Mouse (Mus musculus) liver, adult 2 months (tissue): ENCODE measurements around the gene Prkcd. TPM values are rescaled to one million over a fixed set of nuclear protein-coding genes. Genes with fewer than 3 reads are reported as not detected.

ENCODE experiments used
- DNase-seq: peaks from one replicate; pipeline ENCODE4 v3.0.0-alpha.2; 2011; ENCODE audit warnings: low read depth, low spot score; ENCODE audit errors: extremely low read depth
- H3K27ac ChIP-seq: fragments of 200-500 bp; replicated peaks from 2 replicates; pipeline ENCODE4 v1.5.1; 2012; ENCODE audit warnings: low read depth, mild to moderate bottlenecking, control low read depth, inconsistent platforms, low read length; ENCODE audit not compliant: insufficient read depth
- H3K27me3 ChIP-seq: fragments of 200-500 bp; 2 replicates; pipeline ENCODE4 v1.6.1; 2012; ENCODE audit warnings: mild to moderate bottlenecking, moderate library complexity, low read length, inconsistent platforms; ENCODE audit not compliant: control insufficient read depth, insufficient read depth
- H3K36me3 ChIP-seq: fragments of 200-500 bp; 2 replicates; pipeline ENCODE4 v1.6.1; 2012; ENCODE audit warnings: low read length, inconsistent platforms; ENCODE audit not compliant: control insufficient read depth, insufficient read depth
- H3K4me1 ChIP-seq: fragments of 200-500 bp; 2 replicates; pipeline ENCODE4 v1.6.1; 2011; ENCODE audit warnings: low read length; ENCODE audit not compliant: control insufficient read depth, insufficient read depth
- H3K4me3 ChIP-seq: fragments of 200-500 bp; 2 replicates; pipeline ENCODE4 v1.5.1; 2011; ENCODE audit warnings: low read depth, mild to moderate bottlenecking, control low read depth, low read length, moderate library complexity; ENCODE audit not compliant: insufficient read depth
- H3K79me2 ChIP-seq: fragments of 200-500 bp; 2 replicates; pipeline ENCODE4 v1.6.1; 2012; ENCODE audit warnings: inconsistent platforms, mild to moderate bottlenecking, low read length, moderate library complexity; ENCODE audit not compliant: control insufficient read depth, insufficient read depth
- H3K9ac ChIP-seq: fragments of 200-500 bp; 2 replicates; pipeline ENCODE4 v1.6.1; 2012; ENCODE audit warnings: low read depth, mild to moderate bottlenecking, control low read depth, inconsistent platforms, low read length
- CTCF ChIP-seq: fragments of 200-500 bp; IDR thresholded peaks from 2 replicates; pipeline ENCODE4 v1.5.1; 2011; ENCODE audit warnings: low read depth, low read length, control low read depth
- POLR2A ChIP-seq: fragments of 200-500 bp; IDR thresholded peaks from 2 replicates; pipeline ENCODE4 v1.6.1; 2011; ENCODE audit warnings: low read length, control low read depth; ENCODE audit not compliant: insufficient read depth; ENCODE audit errors: extremely low read depth
- WGBS: fragments of 180-500 bp; shearing (Covaris S2); methylation state at CpG from one replicate; pipeline ENCODE4 v1.1.7; 2018; 5-methylcytosine and 5-hydroxymethylcytosine counted together
- polyA plus RNA-seq: library from polyadenylated mRNA; depleted of rRNA; stranded (reverse); fragments of >200 nt; gene quantifications from 2 replicates; pipeline ENCODE4 v1.2.3, GENCODE M21; 2012
- total RNA-seq: library from RNA; depleted of rRNA; stranded (reverse); fragments of >200 nt; gene quantifications from 2 replicates; pipeline ENCODE4 v1.2.3, GENCODE M21; 2014

The Prkcd gene
- total and polyA plus RNA-seq, 2 experiments, result 7.7 to 14.9 TPM

DNA sequence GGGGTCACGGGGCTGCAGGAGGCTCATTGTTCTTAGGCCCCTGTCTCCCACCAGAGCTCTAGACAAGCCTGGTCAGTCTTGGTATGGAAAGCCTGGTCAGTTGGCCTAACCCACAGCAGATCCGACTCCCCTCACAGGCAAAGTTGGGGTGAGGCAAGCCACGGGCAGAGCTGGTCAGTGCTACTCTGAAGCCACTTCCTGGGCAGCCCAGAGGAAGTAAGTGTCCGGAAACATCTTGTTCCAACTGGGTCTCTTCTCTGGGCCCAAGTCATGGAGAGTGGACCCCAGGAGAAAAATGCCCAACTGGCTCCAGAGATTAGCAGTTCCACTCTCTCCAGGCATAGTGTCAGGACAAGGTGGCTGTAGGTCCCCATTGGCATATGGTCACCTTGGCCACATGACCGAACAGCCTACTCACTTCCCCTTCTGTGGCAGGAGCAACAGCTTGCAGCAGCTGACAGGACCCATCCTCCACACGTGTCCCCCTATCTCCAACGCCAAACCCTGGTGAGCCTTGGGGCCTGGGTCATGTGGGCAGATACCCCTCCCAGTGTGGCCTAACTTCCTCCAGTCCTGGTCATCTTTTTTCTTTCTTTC is 5.9 kb downstream of the Prkcd start:
- no peaks in the 10 kb centered on the region for H3K79me2 ChIP-seq
- no peak for TF ChIP-seq POLR2A
- TF ChIP-seq CTCF, result no peak
- no peaks in the 10 kb centered on the region for H3K36me3 ChIP-seq
- H3K4me1 ChIP-seq, result no peaks in the 10 kb centered on the region
- 79% methylated on average over 7 of the region's 7 CpGs for WGBS
- H3K27ac ChIP-seq, result no peak overlapping the region
- no peak for DNase-seq
- H3K4me3 ChIP-seq, result no peak overlapping the region
- H3K27me3 ChIP-seq, result no peaks in the 10 kb centered on the region
- no peak overlapping the region for H3K9ac ChIP-seq

DNA sequence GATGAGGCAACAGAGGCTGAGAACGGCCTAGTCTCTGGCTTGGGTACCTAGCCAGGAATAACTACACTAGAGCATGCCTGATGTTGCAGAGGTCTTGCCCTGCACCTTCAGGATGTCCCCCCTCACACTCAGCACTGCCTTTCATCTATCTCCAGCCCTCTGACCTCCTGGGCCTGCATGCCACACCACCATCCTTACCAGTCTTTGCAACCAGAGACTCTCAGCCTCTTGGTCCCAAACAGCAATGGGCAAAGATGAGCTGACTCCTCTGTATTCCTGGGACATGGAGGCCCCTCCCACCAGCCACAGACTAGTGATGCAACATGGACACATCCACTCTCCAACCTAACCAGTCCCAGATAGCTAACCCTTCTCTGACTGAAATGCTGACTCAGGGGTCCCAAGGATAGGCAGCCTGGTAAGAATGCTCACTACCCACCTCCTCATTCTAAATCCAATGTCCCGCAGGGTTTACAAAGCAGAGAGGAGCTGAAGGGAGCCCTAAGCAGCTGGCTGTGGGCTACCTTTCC is 7.2 kb downstream of the Prkcd start:
- Histone ChIP-seq H3K27ac (no peak overlapping the region), H3K36me3 (no peaks in the 10 kb centered on the region), H3K27me3 (no peaks in the 10 kb centered on the region), H3K9ac (no peak overlapping the region), H3K4me1 (no peaks in the 10 kb centered on the region), H3K79me2 (no peaks in the 10 kb centered on the region), H3K4me3 (no peak overlapping the region)
- TF ChIP-seq CTCF (no peak), POLR2A (no peak)
- no peak for DNase-seq
- WGBS, result 98% methylated on average over 2 of the region's 2 CpGs

DNA sequence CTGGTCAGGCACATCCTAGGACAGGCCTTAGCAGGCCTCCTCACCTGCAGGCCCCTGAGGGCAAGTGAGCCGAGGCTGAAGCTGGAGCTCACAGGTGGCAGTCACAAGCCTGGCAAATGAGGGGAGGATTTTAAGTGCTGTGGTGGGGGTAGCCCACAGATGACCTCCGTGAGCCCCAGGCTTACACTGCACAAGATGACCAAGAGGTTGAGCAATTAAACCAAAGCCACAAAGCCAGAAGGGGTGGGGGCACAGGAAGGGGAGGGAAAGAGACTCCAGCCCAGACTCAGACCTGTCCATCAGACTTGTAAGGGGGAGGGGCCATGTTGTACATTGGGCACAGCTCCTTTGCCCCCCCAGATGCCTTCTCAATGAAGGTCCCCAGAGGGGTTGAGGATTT is 9.3 kb downstream of the Prkcd start:
- H3K27me3 ChIP-seq, result no peaks in the 10 kb centered on the region
- no peak overlapping the region for H3K27ac ChIP-seq
- no peaks in the 10 kb centered on the region for H3K36me3 ChIP-seq
- 86% methylated on average over 2 of the region's 2 CpGs for WGBS
- TF ChIP-seq POLR2A, result no peak
- TF ChIP-seq CTCF, result no peak
- H3K79me2 ChIP-seq, result no peaks in the 10 kb centered on the region
- H3K9ac ChIP-seq, result no peak overlapping the region
- DNase-seq, result no peak
- no peak overlapping the region for H3K4me3 ChIP-seq
- H3K4me1 ChIP-seq, result no peaks in the 10 kb centered on the region

DNA sequence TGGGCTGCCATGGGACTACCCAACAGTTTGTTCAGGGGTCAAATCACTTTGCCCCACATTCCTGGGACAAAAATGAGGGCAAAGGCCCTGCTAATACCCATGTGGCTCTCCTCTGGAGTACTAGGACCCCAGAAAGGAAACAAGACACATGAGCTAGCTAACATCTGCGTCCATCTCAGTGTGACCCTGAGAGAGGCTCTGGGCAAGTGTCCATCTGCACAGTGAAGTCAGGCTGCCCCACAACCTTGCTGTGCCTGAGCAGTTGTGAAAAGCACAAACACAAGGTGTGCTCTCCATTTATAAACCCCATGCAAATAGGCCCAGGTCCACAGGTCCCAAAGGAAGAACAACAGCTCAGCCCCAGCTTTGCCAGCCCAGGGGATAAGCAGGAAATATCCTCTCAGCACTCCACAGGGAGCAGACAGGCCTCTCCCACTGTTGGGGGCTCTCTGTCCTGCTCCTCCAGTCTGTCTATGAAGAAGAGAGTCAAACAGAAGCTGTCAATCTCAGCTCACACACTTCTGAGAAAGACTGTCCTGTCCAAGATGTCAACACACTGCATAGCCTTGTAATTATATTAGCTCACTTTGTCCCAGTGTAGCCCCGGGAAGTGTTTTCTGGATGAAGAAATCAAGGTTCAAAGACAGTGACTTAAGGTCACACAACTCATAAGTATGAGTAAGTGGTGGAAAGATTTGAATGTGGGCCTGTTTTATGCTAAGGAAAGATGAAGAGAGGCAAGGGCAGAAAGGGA is 12.9 kb downstream of the Prkcd start:
- H3K36me3 ChIP-seq, result no peaks in the 10 kb centered on the region
- no peak overlapping the region for H3K4me3 ChIP-seq
- H3K27me3 ChIP-seq, result no peaks in the 10 kb centered on the region
- no peak overlapping the region for H3K27ac ChIP-seq
- H3K4me1 ChIP-seq, result no peaks in the 10 kb centered on the region
- H3K79me2 ChIP-seq, result no peaks in the 10 kb centered on the region
- 42% methylated on average over 2 of the region's 2 CpGs for WGBS
- DNase-seq, result no peak
- no peak overlapping the region for H3K9ac ChIP-seq
- TF ChIP-seq CTCF (no peak), POLR2A (no peak)

DNA sequence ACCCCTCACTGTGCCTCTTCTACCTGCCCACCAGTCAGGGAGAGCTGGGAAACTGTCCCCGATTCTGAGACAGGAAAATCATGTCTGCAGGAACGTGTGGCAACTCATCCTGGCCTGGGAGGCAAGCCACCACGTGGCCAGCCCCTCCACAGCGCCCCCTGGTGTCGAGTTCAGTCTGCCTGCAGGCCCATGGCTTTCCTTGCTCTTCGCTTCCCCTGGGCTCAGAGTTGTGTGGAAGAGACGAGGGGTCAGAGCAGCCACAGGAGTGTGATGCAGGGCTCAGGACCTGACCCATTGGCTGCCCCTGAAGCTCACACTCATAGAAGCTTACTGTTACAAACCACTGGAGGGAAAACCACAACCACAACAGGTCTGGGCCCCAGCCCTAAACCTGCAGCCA is 13.5 kb downstream of the Prkcd start:
- no peaks in the 10 kb centered on the region for H3K4me1 ChIP-seq
- peak; percentile 37 for DNase-seq
- no peaks in the 10 kb centered on the region for H3K36me3 ChIP-seq
- no peak overlapping the region for H3K9ac ChIP-seq
- H3K79me2 ChIP-seq, result no peaks in the 10 kb centered on the region
- H3K4me3 ChIP-seq, result no peak overlapping the region
- H3K27ac ChIP-seq, result no peak overlapping the region
- no peaks in the 10 kb centered on the region for H3K27me3 ChIP-seq
- TF ChIP-seq CTCF, result peak; percentile 95
- no peak for TF ChIP-seq POLR2A
- WGBS, result 18% methylated on average over 7 of the region's 7 CpGs

DNA sequence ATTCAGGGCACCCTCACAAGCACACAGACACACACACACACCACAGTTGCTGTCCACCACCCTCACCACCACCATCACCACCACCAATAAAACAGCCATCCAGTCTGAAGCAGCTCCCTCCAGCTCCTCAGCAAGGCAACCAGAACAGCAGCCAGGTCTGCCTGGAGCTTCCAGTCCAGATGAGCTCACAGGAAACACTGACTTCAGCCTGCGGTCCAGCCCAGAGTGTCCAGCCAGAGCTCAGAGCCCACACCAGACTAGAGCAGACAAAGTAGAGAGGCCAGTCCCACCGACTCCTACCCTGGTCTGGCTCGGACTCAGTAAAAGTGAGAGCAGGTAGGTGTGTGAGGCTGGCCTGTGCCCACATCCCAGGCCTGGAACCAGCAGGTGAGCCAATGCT is 15.1 kb downstream of the Prkcd start:
- H3K9ac ChIP-seq, result no peak overlapping the region
- WGBS, result 87% methylated on average over 3 of the region's 3 CpGs
- H3K27me3 ChIP-seq, result no peaks in the 10 kb centered on the region
- no peak for TF ChIP-seq CTCF
- no peak overlapping the region for H3K4me3 ChIP-seq
- no peaks in the 10 kb centered on the region for H3K36me3 ChIP-seq
- no peaks in the 10 kb centered on the region for H3K79me2 ChIP-seq
- DNase-seq, result no peak
- H3K27ac ChIP-seq, result no peak overlapping the region
- H3K4me1 ChIP-seq, result no peaks in the 10 kb centered on the region
